9 mouse cellular contexts compared by ENCODE assay signal in genomic region chr2:165112149-165112548, GRCm38 (mm10). TPM values are rescaled to one million over a fixed set of nuclear protein-coding genes. Genes with fewer than 3 reads are reported as not detected.
A peak's percentile ranks its signal among the peaks of the same experiment; 100 is the strongest.
DNase-seq lines count a peak whose midpoint lies in the region.
"Had no signal": no experiment of that assay in that cellular context is flagged by ENCODE, and none has a peak within 500 bp of the region (broad histone marks: within the 10 kb centered on the region; RNA-seq: fewer than 3 reads in every experiment).

No protein-coding gene starts in this region.

- no peaks in the 10 kb centered on the region for H3K36me3 ChIP-seq in embryonic facial prominence, embryonic 10.5 days (replicated peaks)
- no peaks in the 10 kb centered on the region for H3K36me3 ChIP-seq in heart, embryonic 10.5 days

- peak; percentile 59 to 75 for DNase-seq in adrenal gland, postnatal 4 days (ENCODE audit: low spot score in 2 of 2)
- DNase-seq in embryonic facial prominence, embryonic 10.5 days (ENCODE audit: low spot score): peak; percentile 90
- peak; percentile 90 for DNase-seq in heart, embryonic 10.5 days (ENCODE audit: low spot score)
- DNase-seq in kidney, adult 9 months: peak; percentile 74
- DNase-seq in liver (peak; percentile 84), MN1 (ENCODE audit: low spot score) (no peak)
- DNase-seq in monocyte, adult 2 months (ENCODE audit: low read depth in 1 of 2, low spot score in 2 of 2): peak; percentile 55 to 67
- DNase-seq in spleen, postnatal 10 days (ENCODE audit: low spot score in 2 of 2): peak; percentile 66 to 89

- peaks cover 100% of the 10 kb centered on the region for H3K27me3 ChIP-seq in embryonic facial prominence, embryonic 10.5 days (replicated peaks; ENCODE audit: low read depth, poor library complexity, severe bottlenecking)
- H3K27me3 ChIP-seq in heart, embryonic 10.5 days (ENCODE audit: insufficient read depth, poor library complexity, severe bottlenecking): peaks cover 100% of the 10 kb centered on the region

- H3K4me1 ChIP-seq in embryonic facial prominence, embryonic 10.5 days: peaks cover 34% of the 10 kb centered on the region
- H3K4me1 ChIP-seq in heart, embryonic 10.5 days: peaks cover 13% of the 10 kb centered on the region

- H3K27ac ChIP-seq in embryonic facial prominence, embryonic 10.5 days (replicated peaks): no peak overlapping the region
- H3K27ac ChIP-seq in heart, embryonic 10.5 days: no peak overlapping the region
- H3K27ac ChIP-seq: macrophage had no signal

- WGBS in embryonic facial prominence, embryonic 10.5 days: under 1% methylated on average over 54 of the region's 54 CpGs
- 2% methylated on average over 54 of the region's 54 CpGs for WGBS in heart, embryonic 10.5 days

- H3K9me3 ChIP-seq in embryonic facial prominence, embryonic 10.5 days: no peaks in the 10 kb centered on the region
- no peaks in the 10 kb centered on the region for H3K9me3 ChIP-seq in heart, embryonic 10.5 days

- peak overlapping the region; percentile 25; the same call in 1 of the 2 replicates for H3K4me3 ChIP-seq in embryonic facial prominence, embryonic 10.5 days
- peak overlapping the region; percentile 27 for H3K4me3 ChIP-seq in heart, embryonic 10.5 days

RNA-seq across cellular contexts. Expression of gene 1700025C18Rik, which starts 21.6 kb away (rescaled TPM):
- not detected for total RNA-seq in adrenal gland, postnatal 4 days (2021)
- polyA plus RNA-seq in embryonic facial prominence, embryonic 10.5 days (2016; fragmentation: Nextera tagmentation; extraction: Ambion mirVana): not detected in 2 replicates
- not detected in 2 replicates for polyA plus RNA-seq in heart, embryonic 10.5 days (2016; fragmentation: Nextera tagmentation; extraction: Ambion mirVana)
- polyA plus RNA-seq: macrophage had no signal

RNA-seq across cellular contexts. Expression of gene Cd40, which starts 56.7 kb away (rescaled TPM):
- 1 to 10 TPM; 6.3 to 8.5 TPM for total RNA-seq in adrenal gland, postnatal 4 days (2021)
- polyA plus RNA-seq in embryonic facial prominence, embryonic 10.5 days (2016; fragmentation: Nextera tagmentation; extraction: Ambion mirVana): 5.0 and 6.2 TPM in 2 replicates
- polyA plus RNA-seq in heart, embryonic 10.5 days (2016; fragmentation: Nextera tagmentation; extraction: Ambion mirVana): 7.8 and 11.9 TPM in 2 replicates
